Mouse (Mus musculus): ENCODE measurements around the gene Uba3. TPM values are rescaled to one million over a fixed set of nuclear protein-coding genes. Genes with fewer than 3 reads are reported as not detected.

The Uba3 gene
- polyA plus RNA-seq, 1 experiment from 2014 or later = 83.5 TPM

- DNase-seq (peak; percentile 18), ATAC-seq (ENCODE audit: insufficient read depth) (no peak)
- no peaks in the 10 kb centered on the region for H3K27me3 ChIP-seq (ENCODE audit: insufficient read depth, low read length)
- H3K4me1 ChIP-seq (ENCODE audit: insufficient read depth) = no peaks in the 10 kb centered on the region
- H3K9ac ChIP-seq = peak overlapping the region; percentile 99
- H3K4me2 ChIP-seq = peak overlapping the region; percentile 90
- 13% methylated on average over 9 of the region's 9 CpGs for WGBS
- peak overlapping the region; percentile 36; the same call in 1 of the 2 replicates for H3K27ac ChIP-seq (ENCODE audit: low read depth)
- TF ChIP-seq CTCF (IDR thresholded peaks at IDR 0.05; ENCODE audit: low read depth) = no peak
- H3K4me3 ChIP-seq (ENCODE audit: low read depth, low read length) = peak overlapping the region; percentile 88
- no peaks in the 10 kb centered on the region for H3K9me3 ChIP-seq (ENCODE audit: low read depth, low read length)
- 0 out of 2 replicates have a peak, but pooled peaks cover 6% of the 10 kb centered on the region for H3K36me3 ChIP-seq (ENCODE audit: insufficient read depth)
These were observed 1.1 kb downstream of the Uba3 start for GRCm38 (mm10) chr6:97204252-97204869.

- Histone ChIP-seq H3K36me3 (ENCODE audit: insufficient read depth) (peaks cover 20% of the 10 kb centered on the region; the same call in 1 of the 2 replicates), H3K4me1 (ENCODE audit: insufficient read depth) (no peaks in the 10 kb centered on the region), H3K27ac (ENCODE audit: low read depth) (no peak overlapping the region), H3K4me3 (ENCODE audit: low read depth, low read length) (no peak overlapping the region), H3K9me3 (ENCODE audit: low read depth, low read length) (no peaks in the 10 kb centered on the region), H3K9ac (no peak overlapping the region), H3K27me3 (ENCODE audit: insufficient read depth, low read length) (no peaks in the 10 kb centered on the region), H3K4me2 (no peak overlapping the region)
- TF ChIP-seq CTCF (IDR thresholded peaks at IDR 0.05; ENCODE audit: low read depth) = no peak
- DNase-seq (no peak), ATAC-seq (ENCODE audit: insufficient read depth) (no peak)
- 67% methylated on average over 3 of the region's 3 CpGs for WGBS
These were observed 3.0 kb downstream of the Uba3 start for GRCm38 (mm10) chr6:97202477-97202876.

GRCm38 (mm10) chr6:97200437-97200836 lies 5.0 kb downstream of the Uba3 start:
- ATAC-seq (ENCODE audit: insufficient read depth) (no peak), DNase-seq (no peak)
- H3K36me3 ChIP-seq (ENCODE audit: insufficient read depth) = peaks cover 33% of the 10 kb centered on the region
- no peak overlapping the region for H3K9ac ChIP-seq
- H3K27ac ChIP-seq (ENCODE audit: low read depth) = no peak overlapping the region
- H3K4me1 ChIP-seq (ENCODE audit: insufficient read depth) = no peaks in the 10 kb centered on the region
- WGBS = 63% methylated on average over 3 of the region's 3 CpGs
- no peaks in the 10 kb centered on the region for H3K27me3 ChIP-seq (ENCODE audit: insufficient read depth, low read length)
- no peak overlapping the region for H3K4me2 ChIP-seq
- H3K4me3 ChIP-seq (ENCODE audit: low read depth, low read length) = no peak overlapping the region
- TF ChIP-seq CTCF (IDR thresholded peaks at IDR 0.05; ENCODE audit: low read depth) = no peak
- no peaks in the 10 kb centered on the region for H3K9me3 ChIP-seq (ENCODE audit: low read depth, low read length)

- ATAC-seq (ENCODE audit: insufficient read depth) (no peak; the same call in none of the 2 replicates), DNase-seq (no peak)
- Histone ChIP-seq H3K27me3 (ENCODE audit: insufficient read depth, low read length) (no peaks in the 10 kb centered on the region), H3K4me3 (ENCODE audit: low read depth, low read length) (peak overlapping the region; percentile 97), H3K4me1 (ENCODE audit: insufficient read depth) (0 out of 2 replicates have a peak, but pooled peaks cover 3% of the 10 kb centered on the region), H3K4me2 (peak overlapping the region; percentile 78), H3K27ac (ENCODE audit: low read depth) (peak overlapping the region; percentile 88), H3K9me3 (ENCODE audit: low read depth, low read length) (no peaks in the 10 kb centered on the region), H3K36me3 (ENCODE audit: insufficient read depth) (peaks cover 23% of the 10 kb centered on the region), H3K9ac (peak overlapping the region; percentile 96)
- 8% methylated on average over 11 of the region's 11 CpGs for WGBS
- no peak for TF ChIP-seq CTCF (IDR thresholded peaks at IDR 0.05; ENCODE audit: low read depth)
These were observed 26.0 kb downstream of the Uba3 start for GRCm38 (mm10) chr6:97179367-97179828.

GRCm38 (mm10) chr6:97178491-97179366 lies 26.7 kb downstream of the Uba3 start, which contains the start of gene Tmf1:
Tmf1 (minus strand) TSS chr6:97179122.
- Histone ChIP-seq H3K9me3 (ENCODE audit: low read depth, low read length) (no peaks in the 10 kb centered on the region), H3K27me3 (ENCODE audit: insufficient read depth, low read length) (no peaks in the 10 kb centered on the region), H3K4me2 (peak within 1 kb of the TSS; percentile 78), H3K27ac (ENCODE audit: low read depth) (peak within 1 kb of the TSS; percentile 88), H3K36me3 (ENCODE audit: insufficient read depth) (peaks cover 19% of the 10 kb centered on the region), H3K9ac (peak within 1 kb of the TSS; percentile 96), H3K4me3 (ENCODE audit: low read depth, low read length) (peak within 1 kb of the TSS; percentile 97), H3K4me1 (ENCODE audit: insufficient read depth) (0 out of 2 replicates have a peak, but pooled peaks cover 3% of the 10 kb centered on the region)
- WGBS = under 1% methylated on average over 80 of the region's 80 CpGs
- DNase-seq = peak; percentile 98
- peak; percentile 99 for ATAC-seq (ENCODE audit: insufficient read depth)
- TF ChIP-seq CTCF (IDR thresholded peaks at IDR 0.05; ENCODE audit: low read depth) = no peak

GRCm38 (mm10) chr6:97175716-97176115 lies 29.7 kb downstream of the Uba3 start:
- Histone ChIP-seq H3K36me3 (ENCODE audit: insufficient read depth) (peaks cover 42% of the 10 kb centered on the region), H3K27me3 (ENCODE audit: insufficient read depth, low read length) (no peaks in the 10 kb centered on the region), H3K4me2 (0 out of 2 replicates have a peak overlapping the region, but pooled peaks have one; percentile 4), H3K4me1 (ENCODE audit: insufficient read depth) (0 out of 2 replicates have a peak, but pooled peaks cover 3% of the 10 kb centered on the region), H3K9ac (no peak overlapping the region), H3K4me3 (ENCODE audit: low read depth, low read length) (no peak overlapping the region), H3K27ac (ENCODE audit: low read depth) (no peak overlapping the region), H3K9me3 (ENCODE audit: low read depth, low read length) (no peaks in the 10 kb centered on the region)
- DNase-seq (no peak), ATAC-seq (ENCODE audit: insufficient read depth) (no peak)
- no peak for TF ChIP-seq CTCF (IDR thresholded peaks at IDR 0.05; ENCODE audit: low read depth)
- 78% methylated on average over 11 of the region's 11 CpGs for WGBS

GRCm38 (mm10) chr6:97150156-97150555 lies 55.3 kb downstream of the Uba3 start:
- peak; percentile 32; the same call in 1 of the 2 replicates for TF ChIP-seq CTCF (IDR thresholded peaks at IDR 0.05; ENCODE audit: low read depth)
- peaks cover 10% of the 10 kb centered on the region for H3K4me1 ChIP-seq (ENCODE audit: insufficient read depth)
- no peak overlapping the region for H3K4me3 ChIP-seq (ENCODE audit: low read depth, low read length)
- H3K4me2 ChIP-seq = no peak overlapping the region
- H3K36me3 ChIP-seq (ENCODE audit: insufficient read depth) = peaks cover 3% of the 10 kb centered on the region; the same call in 1 of the 2 replicates
- H3K9me3 ChIP-seq (ENCODE audit: low read depth, low read length) = no peaks in the 10 kb centered on the region
- H3K9ac ChIP-seq = no peak overlapping the region
- DNase-seq (peak; percentile 24), ATAC-seq (ENCODE audit: insufficient read depth) (no peak)
- no peaks in the 10 kb centered on the region for H3K27me3 ChIP-seq (ENCODE audit: insufficient read depth, low read length)
- 82% methylated on average over 6 of the region's 6 CpGs for WGBS
- H3K27ac ChIP-seq (ENCODE audit: low read depth) = no peak overlapping the region
